Mouse (Mus musculus) 416B (cell line): Measurements from ENCODE around the gene Sez6.

Experiments
- DNase-seq: peaks from one replicate; pipeline ENCODE4 v3.0.0; 2011; ENCODE audit warnings: low read depth

The Sez6 gene

DNA sequence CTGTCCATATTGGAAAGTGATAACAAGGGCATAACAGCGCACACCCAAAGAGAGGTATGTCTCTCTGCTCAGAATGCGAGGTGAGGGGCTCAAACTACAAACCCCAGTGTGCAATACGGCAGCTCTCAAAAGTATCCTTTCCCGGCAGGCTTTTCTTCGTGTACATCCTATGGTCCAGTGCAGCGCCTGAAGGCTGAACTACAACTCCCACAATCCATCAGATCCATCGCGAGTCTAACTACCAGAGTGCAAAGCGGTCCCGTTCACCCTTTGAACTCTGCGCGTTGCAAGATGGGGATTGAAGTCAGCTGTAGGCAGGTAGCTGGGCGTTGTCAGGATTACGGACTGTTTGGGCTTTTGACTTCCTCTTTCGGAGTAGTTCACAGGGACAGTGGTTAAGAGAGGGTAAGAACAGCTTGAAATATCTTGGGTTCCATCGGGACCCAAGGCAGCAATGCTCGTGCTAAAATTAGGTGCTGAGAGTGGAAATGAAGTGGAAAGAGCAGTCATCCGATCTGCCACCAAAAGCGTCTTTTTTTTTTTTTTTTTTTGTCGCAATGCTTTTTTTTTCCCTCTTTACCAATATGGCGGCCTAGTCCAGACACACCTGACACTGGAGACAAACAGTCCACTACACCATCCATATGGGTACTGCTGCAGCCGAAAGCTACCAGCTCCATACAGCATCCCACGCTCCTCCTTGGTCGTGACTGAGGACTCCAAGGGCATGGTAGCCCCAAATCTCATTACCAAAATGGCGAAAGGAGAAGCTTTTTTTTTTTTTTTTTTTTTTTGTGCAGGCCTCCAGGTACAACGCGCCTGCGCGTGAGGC lies 51.2 kb downstream of the Sez6 start:
- peak; percentile 100 for DNase-seq

DNA sequence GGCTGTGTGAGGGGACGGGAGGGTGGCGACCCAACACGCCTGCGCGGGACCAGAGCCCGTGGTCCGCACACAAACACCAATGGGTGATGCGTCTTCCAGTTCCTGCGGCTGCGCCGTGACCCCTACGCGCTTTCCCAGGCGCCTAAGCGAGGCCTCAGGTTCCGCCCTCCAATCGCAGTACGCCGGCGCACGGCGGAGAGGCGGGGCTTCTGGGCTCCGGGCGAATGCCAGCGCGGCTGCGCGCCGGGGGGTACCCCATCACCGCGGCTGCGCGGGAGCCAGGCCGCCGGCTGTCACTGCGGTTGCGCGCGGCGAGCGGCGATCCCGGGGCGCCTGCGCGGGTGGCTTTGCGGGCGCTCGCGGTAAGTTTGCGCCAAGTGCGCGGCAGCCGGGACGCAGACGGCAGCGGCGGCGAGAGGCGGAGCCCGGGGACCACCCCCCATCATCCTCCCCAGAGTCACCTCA lies 51.9 kb downstream of the Sez6 start, which contains the start of gene Phf12:
Gene Phf12, plus strand, starts transcription at position 314 of the 465 bp plus-strand sequence.
- DNase-seq = peak; percentile 99

DNA sequence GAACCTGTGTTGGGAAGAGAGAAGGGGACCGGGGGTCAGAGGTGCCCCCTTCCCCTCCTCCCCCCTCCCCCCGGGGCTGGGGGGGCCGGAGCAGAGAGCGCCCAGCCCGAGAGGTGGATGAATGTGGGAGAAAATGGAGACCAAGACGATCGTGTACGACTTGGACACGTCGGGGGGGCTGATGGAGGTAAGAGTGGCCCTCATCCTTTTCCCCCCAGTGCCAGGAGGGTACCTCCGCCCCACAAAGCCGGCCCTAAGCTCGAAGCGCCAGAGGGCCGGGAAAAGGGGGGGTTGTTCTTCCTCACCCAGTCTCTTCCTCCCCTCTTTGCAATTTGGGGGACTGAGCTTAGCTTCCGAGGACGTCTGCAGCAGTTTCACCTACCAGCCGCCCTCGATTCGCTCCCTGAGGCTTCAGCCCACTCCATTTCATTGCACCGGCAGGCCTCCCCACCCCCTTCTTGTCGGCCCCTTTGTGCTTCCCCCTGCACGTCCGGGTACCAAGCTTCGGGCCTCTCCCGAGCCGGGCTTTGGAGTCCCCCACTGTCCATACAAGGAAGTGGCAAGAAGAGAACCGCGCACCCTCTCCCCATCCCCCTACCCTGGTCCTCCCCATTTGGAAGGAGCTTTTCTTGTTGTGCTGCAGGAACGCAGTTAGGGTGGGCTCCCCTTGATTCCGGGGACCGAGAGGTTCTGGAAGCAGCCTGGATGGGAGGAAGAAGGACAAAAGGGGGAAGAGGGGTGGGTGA lies 52.8 kb downstream of the Sez6 start:
- peak; percentile 80 for DNase-seq

DNA sequence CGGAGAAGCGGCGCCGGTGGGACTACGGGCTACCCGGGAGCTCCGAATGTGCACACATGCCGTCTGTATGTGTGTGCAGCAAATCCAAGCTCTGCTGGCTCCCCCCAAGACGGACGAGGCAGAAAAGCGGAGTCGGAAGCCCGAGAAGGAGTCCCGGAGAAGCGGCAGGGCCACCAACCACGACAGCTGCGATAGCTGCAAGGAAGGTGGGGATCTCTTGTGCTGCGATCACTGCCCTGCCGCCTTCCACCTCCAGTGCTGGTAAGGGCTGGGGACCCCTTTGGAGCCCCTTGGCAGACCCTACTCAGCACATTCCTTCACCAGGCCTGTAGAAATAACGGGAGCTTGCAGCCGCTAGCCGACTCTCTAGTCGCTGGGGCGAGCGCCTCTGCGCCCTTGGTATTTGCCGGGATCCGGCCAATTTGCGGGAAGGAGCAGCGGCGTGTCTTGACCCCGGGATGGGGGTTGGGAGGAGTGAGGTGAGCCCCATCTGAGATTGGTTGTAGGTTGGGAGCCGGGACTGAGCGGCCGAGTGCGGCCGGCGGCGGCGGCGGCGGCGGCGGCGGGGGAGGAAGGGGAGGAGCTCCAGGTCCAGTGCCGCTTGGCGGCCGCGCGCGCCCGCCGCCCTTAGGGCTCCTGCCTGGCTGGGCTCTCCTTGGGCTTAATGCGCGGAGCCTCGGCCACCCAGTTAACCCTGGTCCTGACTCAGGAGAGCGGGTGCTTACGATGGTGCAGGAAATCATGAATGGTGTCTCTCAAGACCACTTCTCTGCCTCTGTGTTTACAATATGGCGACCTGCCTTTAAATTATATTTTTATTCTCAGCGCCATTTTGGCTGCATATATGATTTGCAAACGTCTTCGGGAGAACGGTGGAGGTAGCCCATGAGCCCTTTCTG lies 53.6 kb downstream of the Sez6 start:
- DNase-seq = peak; percentile 67

DNA sequence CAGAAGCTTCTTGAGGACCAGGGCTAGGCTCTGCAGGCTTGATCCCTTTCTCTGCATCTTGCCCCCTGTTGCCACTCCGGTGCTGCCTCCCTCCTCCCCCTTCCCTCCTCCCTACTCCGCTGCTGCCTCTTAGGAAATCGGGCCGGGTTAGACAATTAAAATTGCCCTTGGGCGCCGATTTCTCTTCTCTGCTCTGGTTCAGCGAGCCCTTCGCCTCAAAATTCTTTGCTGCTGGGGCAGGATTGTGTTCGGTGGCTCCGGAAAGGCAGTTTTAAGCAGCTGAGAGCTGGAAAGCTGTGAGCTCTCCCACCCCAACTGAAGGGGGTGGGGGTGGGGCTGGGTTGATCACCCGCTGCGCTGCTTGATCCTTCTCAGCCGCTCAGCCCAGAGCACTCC lies 54.2 kb downstream of the Sez6 start:
- peak; percentile 19 for DNase-seq

DNA sequence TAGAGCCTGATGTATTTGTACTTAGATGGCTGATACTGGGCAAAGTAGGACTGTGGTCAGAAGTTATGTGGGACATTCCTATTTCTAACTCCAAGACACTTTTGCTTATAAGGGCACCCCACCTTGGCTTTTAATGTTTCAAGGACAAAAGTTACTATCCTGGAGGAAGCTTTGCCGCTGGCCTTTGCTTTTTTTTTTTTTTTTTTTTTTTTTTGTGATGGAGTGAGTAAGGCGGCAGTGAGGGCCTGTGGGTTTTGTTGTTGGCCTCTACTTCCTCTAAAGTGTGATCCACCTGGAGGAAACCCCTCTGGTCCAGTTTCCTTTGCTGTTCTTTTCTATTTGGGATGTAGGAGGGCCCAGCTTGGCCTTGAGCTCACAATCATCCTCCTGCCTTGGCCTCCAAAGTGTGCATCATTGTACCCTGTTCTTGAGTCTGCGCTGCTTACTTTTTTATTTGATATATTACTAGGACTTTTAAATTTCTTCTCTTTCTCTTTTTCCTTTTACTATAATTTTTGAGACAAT lies 55.0 kb downstream of the Sez6 start:
- peak; percentile 60 for DNase-seq

DNA sequence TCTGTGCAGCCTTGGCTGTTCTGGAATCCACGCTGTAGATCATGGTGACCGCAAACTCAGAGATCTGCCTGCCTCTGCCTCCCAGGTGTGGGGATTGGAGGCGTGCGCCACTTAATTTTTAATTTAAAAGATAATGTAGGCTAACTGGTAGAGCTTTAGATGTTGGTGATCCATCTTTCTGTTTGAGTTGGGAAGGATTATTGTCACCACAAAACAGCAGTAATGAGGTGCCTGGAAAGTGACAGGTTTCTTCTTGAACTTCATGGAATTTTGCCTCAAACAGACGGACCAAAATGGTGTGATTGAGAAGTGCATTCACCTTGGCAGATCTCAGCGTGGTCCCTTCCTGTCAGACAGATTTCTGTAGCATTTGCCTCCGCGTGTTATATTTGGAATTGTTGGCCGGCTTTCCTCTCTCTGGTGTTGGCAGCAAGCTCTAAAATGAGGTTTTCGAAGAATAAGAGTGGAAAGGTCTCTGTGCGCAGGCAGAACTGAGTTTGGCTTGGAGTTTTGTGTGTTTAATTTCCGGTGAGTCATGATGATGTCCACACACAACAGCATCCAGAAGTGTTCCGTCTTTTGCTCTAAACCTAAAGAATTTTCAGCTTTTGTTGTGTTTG lies 58.6 kb downstream of the Sez6 start:
- DNase-seq = peak; percentile 36

DNA sequence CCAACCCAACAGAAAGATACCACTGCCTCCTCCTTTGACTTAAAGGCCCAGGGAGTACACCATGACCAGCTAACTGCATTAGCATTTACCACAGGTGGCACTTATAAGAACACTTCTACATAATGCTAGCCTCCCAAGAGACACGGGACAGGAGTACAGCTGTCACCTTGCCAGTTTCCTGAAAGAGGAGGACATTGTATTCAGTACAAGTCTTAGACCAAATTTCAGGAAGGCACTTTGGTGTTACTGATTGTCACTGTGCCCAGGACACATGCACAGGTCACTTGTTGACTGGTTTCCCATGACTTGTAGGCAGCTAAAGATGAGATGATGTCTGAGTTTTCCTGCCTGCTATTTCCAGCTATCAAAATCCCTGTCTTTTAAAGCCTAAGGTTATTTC lies 65.0 kb downstream of the Sez6 start:
- no peak for DNase-seq

DNA sequence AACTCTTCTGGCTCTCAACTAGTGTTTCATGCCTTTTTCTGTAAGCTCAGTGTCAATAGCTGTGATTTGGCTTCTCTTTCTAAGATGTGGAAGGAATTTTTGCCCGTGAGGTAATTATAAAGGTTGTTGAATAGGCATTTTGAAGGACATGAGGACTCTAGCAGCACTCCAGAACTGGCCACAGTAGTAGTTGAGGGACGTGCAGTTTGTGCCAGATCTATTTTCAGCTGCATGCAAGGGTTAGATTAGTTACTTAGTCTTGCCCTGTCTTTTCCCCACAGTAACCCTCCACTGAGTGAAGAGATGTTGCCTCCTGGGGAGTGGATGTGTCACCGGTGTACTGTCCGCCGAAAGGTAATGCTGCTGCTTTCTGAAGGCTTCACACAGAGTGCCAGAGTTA lies 75.8 kb downstream of the Sez6 start:
- no peak for DNase-seq

DNA sequence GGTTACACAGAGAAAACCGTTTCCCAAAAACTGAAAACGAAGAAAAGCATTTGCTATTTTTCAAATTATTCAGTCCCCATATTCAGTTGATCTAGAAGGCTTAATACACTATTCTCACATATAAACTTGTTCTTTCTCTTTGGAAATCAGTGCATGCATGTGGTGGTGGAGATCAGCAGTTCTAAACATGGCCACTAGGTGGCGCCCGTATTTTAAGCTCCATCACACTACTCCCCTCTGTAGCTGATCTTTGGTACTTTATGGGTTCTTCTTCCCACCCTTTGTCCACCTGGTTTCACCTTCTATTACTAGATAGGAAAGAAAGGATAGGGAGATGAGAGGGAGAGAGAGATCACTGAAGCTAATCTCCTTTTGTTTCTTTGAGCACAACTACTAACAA lies 89.1 kb downstream of the Sez6 start:
- DNase-seq = peak; percentile 79

DNA sequence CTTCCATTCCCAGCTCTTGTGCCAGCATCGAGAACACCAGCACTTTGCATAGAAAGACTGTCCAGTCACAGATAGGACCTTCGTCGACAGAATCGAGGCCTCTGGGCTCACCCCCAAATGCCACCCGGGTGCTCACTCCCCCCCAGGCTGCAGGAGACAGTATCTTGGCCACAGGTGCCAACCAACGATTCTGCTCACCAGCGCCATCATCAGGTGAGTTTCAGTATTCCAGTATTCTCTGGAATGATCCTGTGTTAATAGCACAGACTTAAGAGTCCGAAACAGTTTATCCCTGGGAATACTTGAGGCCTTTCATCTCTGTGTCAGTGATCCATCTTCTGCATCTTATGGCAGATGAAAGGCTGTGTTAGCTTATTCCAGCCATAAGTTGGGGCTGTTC lies 93.0 kb downstream of the Sez6 start:
- DNase-seq = peak; percentile 42
